Mouse (Mus musculus): Measurements from ENCODE around the gene Itga6.

DNA sequence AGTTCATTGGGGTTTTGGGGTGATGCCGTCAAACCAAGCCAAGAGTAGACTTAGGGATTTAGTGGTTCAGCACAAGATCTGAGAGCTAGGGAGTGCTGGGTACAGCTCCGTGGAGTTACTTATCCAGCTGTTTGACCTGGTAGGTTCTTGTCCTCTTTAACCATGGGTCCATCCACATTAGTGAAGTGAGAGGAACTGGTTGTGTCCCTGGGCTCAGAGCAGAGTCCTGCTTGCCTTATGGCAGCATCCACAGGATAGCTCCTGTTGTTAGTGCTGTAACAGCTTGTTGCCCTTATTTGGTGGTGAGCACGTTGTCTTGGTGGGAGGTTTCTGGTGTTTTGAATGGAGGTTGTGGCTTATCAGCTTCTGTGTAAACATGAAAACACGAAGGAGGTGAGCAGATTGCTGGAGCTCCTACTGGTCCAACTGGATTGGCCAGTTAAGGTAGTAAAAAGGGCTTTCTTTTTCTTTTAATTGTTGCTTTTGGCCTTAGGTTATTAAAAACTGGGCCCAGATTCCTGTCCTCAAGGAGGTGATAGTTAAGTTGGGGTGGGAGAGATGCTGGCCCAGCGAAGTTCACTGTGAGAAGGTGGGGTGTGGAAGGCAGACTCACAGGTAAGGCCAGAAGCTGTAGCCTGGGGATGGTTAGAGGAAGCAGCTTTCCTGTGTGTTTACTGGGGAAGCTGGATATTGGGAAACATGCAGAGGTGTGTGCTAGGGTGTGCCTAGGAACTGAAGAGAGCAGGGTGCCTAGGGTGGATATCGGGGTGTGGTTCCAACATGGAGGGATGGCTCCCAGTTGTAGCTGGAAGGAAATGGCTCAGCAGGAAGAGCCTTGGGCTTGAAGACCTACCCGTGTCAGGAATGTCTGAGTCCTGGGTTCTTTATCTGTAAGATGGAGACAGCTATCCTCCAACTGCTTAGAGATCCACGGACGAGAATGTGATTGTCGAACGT is 60.5 kb downstream of the Itga6 start:
- TF ChIP-seq CTCF (IDR thresholded peaks at IDR 0.05; ENCODE audit: control insufficient read depth, insufficient read depth, insufficient read length) (no peak), MAX (IDR thresholded peaks at IDR 0.05) (no peak), USF1 (IDR thresholded peaks at IDR 0.05; ENCODE audit: low read depth) (no peak), CEBPB (IDR thresholded peaks at IDR 0.05; ENCODE audit: low read depth) (no peak)

Data from C2C12 (cell line).